Mouse (Mus musculus) heart, postnatal 25 days (tissue): ENCODE results near the gene Smpd3. TPM values are rescaled to one million over a fixed set of nuclear protein-coding genes. Genes with fewer than 3 reads are reported as not detected.
"Not testable (repeated sequence)": the region's sequence is repeated elsewhere in the genome, so short reads cannot be mapped to it uniquely, and the experiment has no call there.

Experiments used
- DNase-seq: peaks from one replicate; pipeline ENCODE4 v3.0.0; 2022; ENCODE audit warnings: low spot score
- intact Hi-C: fragments of 180-260 bp; cut with DNase I; formaldehyde crosslinking; loops from one replicate; pipeline ENCODE4 v1.15.1; 2025
- total RNA-seq, 2 experiments: library from RNA; stranded (reverse); gene quantifications; 2 replicates each; pipeline ENCODE4 v1.2.3; 2021

Smpd3 gene
- total RNA-seq, 2 experiments from 2014 or later = 3.6 to 4.9 TPM

GRCm38 (mm10) chr8:106333346-106333745 lies 4.4 kb downstream of the Smpd3 start:
- DNase-seq = no peak
- intact Hi-C loops = no loop called here

- DNase-seq = no peak
- intact Hi-C loops = no loop called here
These were observed 5.3 kb downstream of the Smpd3 start for GRCm38 (mm10) chr8:106332498-106332897.

GRCm38 (mm10) chr8:106326624-106327023 lies 11.2 kb downstream of the Smpd3 start:
- intact Hi-C loops = no loop called here

GRCm38 (mm10) chr8:106321434-106321833 lies 16.4 kb downstream of the Smpd3 start:
- DNase-seq = no peak
- intact Hi-C loops = no loop called here

More at GRCm38 (mm10) chr8:106326624-106327023, 11.2 kb downstream of the Smpd3 start:
- no peak for DNase-seq

- no peak for DNase-seq
- intact Hi-C loops = no loop called here
These were observed 17.8 kb downstream of the Smpd3 start for GRCm38 (mm10) chr8:106320002-106320401.

GRCm38 (mm10) chr8:106317091-106317490 lies 20.7 kb downstream of the Smpd3 start:
- DNase-seq = no peak
- intact Hi-C loops = no loop called here

GRCm38 (mm10) chr8:106316506-106316905 lies 21.3 kb downstream of the Smpd3 start:
- DNase-seq = no peak
- intact Hi-C loops = no loop called here

- no peak for DNase-seq
- intact Hi-C loops = no loop called here
These were observed 22.2 kb downstream of the Smpd3 start for GRCm38 (mm10) chr8:106315402-106316187.

GRCm38 (mm10) chr8:106313799-106314198 lies 24.0 kb downstream of the Smpd3 start:
- intact Hi-C loops = loop anchor here (5.0 kb wide), 1 partner anchor 89 kb away; no protein-coding TSS in a partner anchor

GRCm38 (mm10) chr8:106313120-106313737 lies 24.6 kb downstream of the Smpd3 start:
- intact Hi-C loops = loop anchor here (5.0 kb wide), 1 partner anchor 89 kb away; no protein-coding TSS in a partner anchor
- DNase-seq = no peak

More at GRCm38 (mm10) chr8:106313799-106314198, 24.0 kb downstream of the Smpd3 start:
- no peak for DNase-seq

- intact Hi-C loops = loop anchor here (5.0 kb wide), 1 partner anchor 90 kb away; no protein-coding TSS in a partner anchor
- no peak for DNase-seq
These were observed 25.8 kb downstream of the Smpd3 start for GRCm38 (mm10) chr8:106311967-106312366.

- intact Hi-C loops = loop anchor here (5.0 kb wide), 1 partner anchor 92 kb away; no protein-coding TSS in a partner anchor
- no peak for DNase-seq
These were observed 27.6 kb downstream of the Smpd3 start for GRCm38 (mm10) chr8:106310026-106310652.

GRCm38 (mm10) chr8:106308082-106308786 lies 29.6 kb downstream of the Smpd3 start:
- intact Hi-C loops = not testable (repeated sequence)
- DNase-seq = peak; percentile 42

GRCm38 (mm10) chr8:106307586-106307985 lies 30.2 kb downstream of the Smpd3 start:
- DNase-seq = peak; percentile 30
- intact Hi-C loops = no loop called here

GRCm38 (mm10) chr8:106306711-106307248 lies 31.0 kb downstream of the Smpd3 start:
- DNase-seq, intact Hi-C loops: not testable (repeated sequence)

- no peak for DNase-seq
- intact Hi-C loops = no loop called here
These were observed 31.7 kb downstream of the Smpd3 start for GRCm38 (mm10) chr8:106306076-106306475.

- intact Hi-C loops = no loop called here
- no peak for DNase-seq
These were observed 32.5 kb downstream of the Smpd3 start for GRCm38 (mm10) chr8:106305301-106305700.

- intact Hi-C loops = no loop called here
- no peak for DNase-seq
These were observed 33.5 kb downstream of the Smpd3 start for GRCm38 (mm10) chr8:106304321-106304720.
